Mouse (Mus musculus) limb, embryonic 11.5 days (tissue): ENCODE data around the gene Slc38a3. TPM values are rescaled to one million over a fixed set of nuclear protein-coding genes. Genes with fewer than 3 reads are reported as not detected.

Experiments
- ATAC-seq: fragments of 200-750 bp; cut with Nextera tagmentation; 2 replicates; pipeline ENCODE4 v1.8.0; 2017; ENCODE audit warnings: low read depth; ENCODE audit not compliant: insufficient number of reproducible peaks, low FRiP score, low TSS enrichment
- DNase-seq: peaks from one replicate; pipeline ENCODE4 v3.0.0-alpha.2; 2015; ENCODE audit warnings: low spot score
- H3K27ac ChIP-seq: fragments of 300-500 bp; sonication (generic); replicated peaks from 2 replicates; pipeline ENCODE4 v1.5.1; 2014; ENCODE audit warnings: low read depth, mild to moderate bottlenecking, low read length
- H3K27me3 ChIP-seq: fragments of 300-500 bp; sonication (generic); 2 replicates; pipeline ENCODE4 v1.6.1; 2014; ENCODE audit warnings: mild to moderate bottlenecking, low read length, mixed read lengths; ENCODE audit not compliant: control insufficient read depth, insufficient read depth
- H3K36me3 ChIP-seq: fragments of 300-500 bp; sonication (generic); 2 replicates; pipeline ENCODE4 v1.6.1; 2014; ENCODE audit warnings: mild to moderate bottlenecking, low read length, moderate library complexity, mixed read lengths; ENCODE audit not compliant: control insufficient read depth, insufficient read depth
- H3K4me1 ChIP-seq: fragments of 300-500 bp; sonication (generic); 2 replicates; pipeline ENCODE4 v1.6.1; 2014; ENCODE audit warnings: low read length, mixed read lengths; ENCODE audit not compliant: control insufficient read depth, insufficient read depth
- H3K4me2 ChIP-seq: fragments of 300-500 bp; sonication (generic); 2 replicates; pipeline ENCODE4 v1.6.1; 2014; ENCODE audit warnings: low read depth, mild to moderate bottlenecking, moderate library complexity; ENCODE audit not compliant: severe bottlenecking
- H3K4me3 ChIP-seq: fragments of 300-500 bp; sonication (generic); 2 replicates; pipeline ENCODE4 v1.5.1; 2014; ENCODE audit warnings: low read depth, low read length
- H3K9ac ChIP-seq: fragments of 300-500 bp; sonication (generic); 2 replicates; pipeline ENCODE4 v1.6.1; 2014; ENCODE audit warnings: mild to moderate bottlenecking, low read length
- H3K9me3 ChIP-seq: fragments of 300-500 bp; sonication (generic); 2 replicates; pipeline ENCODE4 v1.6.1; 2016; ENCODE audit warnings: low read length; ENCODE audit not compliant: control insufficient read depth
- WGBS: fragments of 180-500 bp; shearing (Covaris S2); extraction: QIAGEN DNeasy Blood & Tissue Kit; methylation state at CpG from one replicate; pipeline ENCODE4 v1.1.7; 2014; 5-methylcytosine and 5-hydroxymethylcytosine counted together
- polyA plus RNA-seq: library from polyadenylated mRNA; unstranded; fragments of >200 nt; fragmentation: Nextera tagmentation; extraction: Ambion mirVana; gene quantifications from 2 replicates; pipeline ENCODE4 v1.2.1, GENCODE M21; 2014

Slc38a3 gene
- polyA plus RNA-seq, 1 experiment from 2014 or later = 3.4 TPM

DNA sequence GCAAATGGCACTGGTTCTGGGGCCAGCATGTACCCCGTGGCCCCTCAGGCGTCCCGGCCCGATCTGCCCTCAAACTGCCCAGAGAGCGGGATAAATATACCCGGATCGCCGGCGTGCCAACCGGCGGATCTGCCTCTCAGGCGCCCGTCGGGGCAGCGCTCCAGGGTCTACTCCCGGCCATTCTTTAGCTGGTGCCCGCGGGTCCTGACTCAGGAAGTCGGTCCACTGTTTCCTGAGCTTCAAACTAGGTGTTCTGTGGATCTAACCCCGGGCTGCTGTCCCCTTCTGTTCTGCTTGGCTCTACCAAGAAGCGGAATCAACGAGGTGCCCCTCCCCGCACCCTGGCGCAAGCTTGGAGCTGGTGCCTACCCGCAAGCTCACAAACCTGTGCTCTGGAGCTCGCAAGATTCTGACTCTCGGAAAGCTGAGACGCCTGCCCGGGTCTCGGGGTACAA is 2.6 kb downstream of the Slc38a3 start:
- ATAC-seq (0 out of 2 replicates have a peak, but pooled peaks have one; percentile 1), DNase-seq (no peak)
- Histone ChIP-seq H3K9me3 (no peaks in the 10 kb centered on the region), H3K27ac (no peak overlapping the region; the same call in 1 of the 2 replicates), H3K4me2 (peak overlapping the region; percentile 95), H3K27me3 (0 out of 2 replicates have a peak, but pooled peaks cover 4% of the 10 kb centered on the region), H3K36me3 (no peaks in the 10 kb centered on the region), H3K9ac (peak overlapping the region; percentile 49), H3K4me3 (peak overlapping the region; percentile 37), H3K4me1 (peaks cover 10% of the 10 kb centered on the region; the same call in 1 of the 2 replicates)
- WGBS = 1% methylated on average over 30 of the region's 30 CpGs

- no peaks in the 10 kb centered on the region for H3K9me3 ChIP-seq
- WGBS = 88% methylated on average over 7 of the region's 7 CpGs
- H3K4me1 ChIP-seq = peaks cover 10% of the 10 kb centered on the region; the same call in 1 of the 2 replicates
- no peak overlapping the region for H3K4me3 ChIP-seq
- ATAC-seq (no peak), DNase-seq (no peak)
- H3K27me3 ChIP-seq = 0 out of 2 replicates have a peak, but pooled peaks cover 4% of the 10 kb centered on the region
- no peak overlapping the region for H3K4me2 ChIP-seq
- H3K9ac ChIP-seq = no peak overlapping the region
- no peaks in the 10 kb centered on the region for H3K36me3 ChIP-seq
- no peak overlapping the region for H3K27ac ChIP-seq
These were observed 4.0 kb downstream of the Slc38a3 start for GRCm38 (mm10) chr9:107665308-107665707.

- H3K27me3 ChIP-seq = 0 out of 2 replicates have a peak, but pooled peaks cover 4% of the 10 kb centered on the region
- no peaks in the 10 kb centered on the region for H3K36me3 ChIP-seq
- WGBS = 74% methylated on average over 9 of the region's 9 CpGs
- H3K9ac ChIP-seq = no peak overlapping the region
- H3K4me1 ChIP-seq = peaks cover 10% of the 10 kb centered on the region; the same call in 1 of the 2 replicates
- no peak overlapping the region for H3K4me3 ChIP-seq
- H3K9me3 ChIP-seq = no peaks in the 10 kb centered on the region
- H3K27ac ChIP-seq = no peak overlapping the region
- no peak for DNase-seq
- H3K4me2 ChIP-seq = no peak overlapping the region
- ATAC-seq = no peak
These were observed 5.8 kb downstream of the Slc38a3 start for GRCm38 (mm10) chr9:107663525-107663924.

- peaks cover 10% of the 10 kb centered on the region; the same call in 1 of the 2 replicates for H3K4me1 ChIP-seq
- no peak overlapping the region for H3K4me3 ChIP-seq
- H3K9ac ChIP-seq = no peak overlapping the region
- H3K4me2 ChIP-seq = no peak overlapping the region; the same call in 1 of the 2 replicates
- H3K27me3 ChIP-seq = 0 out of 2 replicates have a peak, but pooled peaks cover 4% of the 10 kb centered on the region
- no peak overlapping the region for H3K27ac ChIP-seq
- DNase-seq (no peak), ATAC-seq (no peak)
- H3K9me3 ChIP-seq = no peaks in the 10 kb centered on the region
- no peaks in the 10 kb centered on the region for H3K36me3 ChIP-seq
- 75% methylated on average over 8 of the region's 8 CpGs for WGBS
These were observed 7.0 kb downstream of the Slc38a3 start for GRCm38 (mm10) chr9:107662342-107662741.

- 76% methylated on average over 3 of the region's 3 CpGs for WGBS
- ATAC-seq = no peak
- Histone ChIP-seq H3K4me3 (no peak overlapping the region), H3K4me1 (no peaks in the 10 kb centered on the region), H3K27ac (no peak overlapping the region), H3K36me3 (no peaks in the 10 kb centered on the region), H3K9ac (no peak overlapping the region), H3K27me3 (0 out of 2 replicates have a peak, but pooled peaks cover 2% of the 10 kb centered on the region), H3K4me2 (no peak overlapping the region), H3K9me3 (no peaks in the 10 kb centered on the region)
- DNase-seq = no peak
These were observed 8.6 kb downstream of the Slc38a3 start for GRCm38 (mm10) chr9:107660777-107661176.

DNA sequence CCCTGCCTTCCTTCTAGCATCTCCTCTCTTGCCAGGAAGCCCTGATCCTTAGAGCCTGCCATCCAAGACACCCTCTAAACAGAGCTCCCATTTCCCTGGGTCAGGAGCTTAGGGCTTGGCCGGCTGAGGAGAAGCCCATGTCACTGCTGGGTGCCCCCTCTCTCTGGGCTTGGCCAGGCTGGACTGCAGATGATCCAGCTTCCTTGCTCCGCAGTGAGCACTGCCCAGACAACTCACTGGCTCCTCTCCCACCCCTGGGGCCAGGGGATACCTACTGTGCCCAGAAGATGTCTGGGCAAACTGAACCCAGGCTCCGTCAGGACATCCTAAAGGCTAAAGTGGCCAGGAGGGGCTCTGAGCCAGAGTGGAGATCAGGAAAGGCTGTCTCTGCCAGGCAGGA is 9.4 kb downstream of the Slc38a3 start:
- no peak overlapping the region for H3K9ac ChIP-seq
- H3K9me3 ChIP-seq = no peaks in the 10 kb centered on the region
- H3K4me2 ChIP-seq = no peak overlapping the region
- no peaks in the 10 kb centered on the region for H3K36me3 ChIP-seq
- no peak overlapping the region for H3K27ac ChIP-seq
- DNase-seq (no peak), ATAC-seq (no peak)
- 94% methylated on average over 3 of the region's 3 CpGs for WGBS
- no peaks in the 10 kb centered on the region for H3K4me1 ChIP-seq
- H3K4me3 ChIP-seq = no peak overlapping the region
- H3K27me3 ChIP-seq = no peaks in the 10 kb centered on the region

DNA sequence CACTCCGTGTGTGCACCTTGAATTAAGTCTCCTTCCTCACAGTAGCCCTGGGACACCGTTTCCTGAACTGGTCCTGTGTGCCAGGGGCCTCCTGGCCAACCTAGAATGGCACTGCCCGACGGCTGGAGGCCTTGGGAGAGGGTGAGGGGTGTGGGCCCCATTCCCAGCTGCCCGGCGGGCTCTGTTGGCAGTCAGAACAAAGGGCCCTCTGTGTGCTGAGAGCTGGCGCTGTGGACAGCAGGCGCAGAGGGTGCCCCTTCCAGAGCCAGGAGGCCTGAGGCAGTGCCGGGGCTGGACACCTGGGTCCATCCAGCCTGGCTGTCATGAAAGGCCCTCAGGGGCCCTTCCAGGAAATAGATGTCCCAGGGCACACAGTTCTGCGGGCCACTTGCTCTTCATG is 9.8 kb downstream of the Slc38a3 start:
- no peak overlapping the region for H3K4me3 ChIP-seq
- 89% methylated on average over 10 of the region's 10 CpGs for WGBS
- DNase-seq (no peak), ATAC-seq (no peak)
- no peak overlapping the region for H3K27ac ChIP-seq
- H3K27me3 ChIP-seq = no peaks in the 10 kb centered on the region
- no peaks in the 10 kb centered on the region for H3K4me1 ChIP-seq
- H3K9me3 ChIP-seq = no peaks in the 10 kb centered on the region
- H3K4me2 ChIP-seq = no peak overlapping the region; the same call in 1 of the 2 replicates
- no peaks in the 10 kb centered on the region for H3K36me3 ChIP-seq
- H3K9ac ChIP-seq = no peak overlapping the region

DNA sequence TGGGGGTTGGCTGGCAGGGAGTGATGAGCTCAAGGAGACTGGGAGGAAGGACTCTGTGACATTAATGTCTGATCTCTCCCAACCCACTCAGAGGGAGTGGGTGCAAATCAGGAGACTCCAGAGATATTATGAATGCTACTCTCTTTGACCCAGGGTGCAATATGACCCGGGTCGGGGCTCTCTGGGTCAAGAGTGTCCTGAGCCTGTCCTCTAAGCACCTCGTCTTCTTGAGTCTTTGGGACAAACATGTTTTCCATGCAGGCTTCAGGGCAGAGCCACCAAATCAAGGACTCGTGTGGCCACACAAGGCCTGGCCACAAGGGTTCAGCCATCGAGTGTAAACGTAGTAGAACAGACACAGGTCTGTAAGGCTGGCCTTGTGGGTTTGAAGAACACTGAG is 11.2 kb downstream of the Slc38a3 start:
- ATAC-seq (no peak), DNase-seq (no peak)
- H3K4me2 ChIP-seq = no peak overlapping the region
- H3K9ac ChIP-seq = no peak overlapping the region
- H3K4me1 ChIP-seq = no peaks in the 10 kb centered on the region
- no peaks in the 10 kb centered on the region for H3K9me3 ChIP-seq
- H3K27me3 ChIP-seq = no peaks in the 10 kb centered on the region
- no peak overlapping the region for H3K4me3 ChIP-seq
- no peak overlapping the region for H3K27ac ChIP-seq
- 85% methylated on average over 6 of the region's 6 CpGs for WGBS
- no peaks in the 10 kb centered on the region for H3K36me3 ChIP-seq

DNA sequence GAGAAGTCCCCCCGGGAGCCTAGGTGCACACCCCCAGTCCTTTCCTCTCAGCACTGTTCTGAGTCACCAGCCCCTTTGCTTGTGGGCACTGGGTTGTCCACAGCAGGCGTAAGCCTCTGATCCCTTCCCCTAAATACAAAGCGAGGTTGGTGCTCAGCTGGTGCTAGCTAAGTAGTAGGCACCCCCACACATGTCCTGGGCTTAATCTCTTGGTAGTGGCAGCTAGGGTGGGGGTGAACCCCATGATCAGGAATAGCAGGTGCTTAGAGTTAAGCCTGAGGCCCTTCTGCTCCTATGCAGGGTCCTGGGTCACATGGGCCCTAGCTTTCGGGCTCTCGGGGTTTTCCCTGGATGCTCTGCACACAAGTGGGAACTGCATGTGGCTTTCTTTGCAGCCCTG is 12.2 kb downstream of the Slc38a3 start:
- no peak for ATAC-seq
- H3K9me3 ChIP-seq = no peaks in the 10 kb centered on the region
- no peak overlapping the region for H3K4me2 ChIP-seq
- no peaks in the 10 kb centered on the region for H3K36me3 ChIP-seq
- H3K4me1 ChIP-seq = no peaks in the 10 kb centered on the region
- H3K9ac ChIP-seq = no peak overlapping the region
- WGBS = 88% methylated on average over 5 of the region's 5 CpGs
- no peak for DNase-seq
- H3K4me3 ChIP-seq = no peak overlapping the region
- no peaks in the 10 kb centered on the region for H3K27me3 ChIP-seq
- no peak overlapping the region for H3K27ac ChIP-seq
